Mouse (Mus musculus): ENCODE measurements around the gene Birc5. TPM values are rescaled to one million over a fixed set of nuclear protein-coding genes. Genes with fewer than 3 reads are reported as not detected.
A peak's percentile ranks its signal among the peaks of the same experiment; 100 is the strongest.

Gene Birc5
- polyA plus RNA-seq, 1 experiment = 69.8 TPM

DNA sequence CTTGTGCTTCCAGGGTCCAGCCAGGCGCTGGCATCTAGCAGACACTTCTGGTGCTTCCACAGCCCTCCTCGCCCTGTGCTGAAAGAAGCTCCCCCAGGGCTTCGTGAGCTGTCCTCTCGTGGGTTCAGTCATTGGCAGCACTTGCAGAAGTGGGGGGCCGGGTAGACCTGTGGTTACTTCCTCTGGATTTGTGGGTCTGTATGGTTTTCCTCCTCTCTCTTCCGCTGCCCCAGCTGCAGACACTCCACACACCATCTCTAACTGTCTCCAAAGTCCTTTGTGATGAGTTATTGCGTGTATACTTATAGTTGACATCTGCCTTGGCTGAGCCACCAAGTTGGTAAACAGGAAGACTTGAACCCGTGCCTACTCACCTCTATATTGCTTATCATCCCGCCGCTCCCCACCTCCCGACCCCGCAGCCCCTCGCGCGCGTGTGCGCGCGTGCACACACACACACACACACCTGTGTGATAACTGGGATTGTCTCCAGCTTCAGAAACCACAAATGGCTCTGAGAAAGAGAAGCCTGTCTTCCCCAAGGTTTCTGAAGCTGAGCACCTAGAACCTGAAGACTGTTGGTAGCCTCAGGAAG is 42.6 kb downstream of the Birc5 start:
- Histone ChIP-seq H3K4me1 (peaks cover 64% of the 10 kb centered on the region), H3K36me3 (replicated peaks; ENCODE audit: low read length) (no peaks in the 10 kb centered on the region), H3K9me3 (no peaks in the 10 kb centered on the region), H3K27me3 (replicated peaks) (peaks cover 62% of the 10 kb centered on the region), H3K4me3 (replicated peaks) (no peak overlapping the region)
- TF ChIP-seq FLI1 (IDR thresholded peaks at IDR 0.05; ENCODE audit: low read length) (no peak), GATA1 (IDR thresholded peaks at IDR 0.05; ENCODE audit: borderline replicate concordance, low read length) (no peak)

DNA sequence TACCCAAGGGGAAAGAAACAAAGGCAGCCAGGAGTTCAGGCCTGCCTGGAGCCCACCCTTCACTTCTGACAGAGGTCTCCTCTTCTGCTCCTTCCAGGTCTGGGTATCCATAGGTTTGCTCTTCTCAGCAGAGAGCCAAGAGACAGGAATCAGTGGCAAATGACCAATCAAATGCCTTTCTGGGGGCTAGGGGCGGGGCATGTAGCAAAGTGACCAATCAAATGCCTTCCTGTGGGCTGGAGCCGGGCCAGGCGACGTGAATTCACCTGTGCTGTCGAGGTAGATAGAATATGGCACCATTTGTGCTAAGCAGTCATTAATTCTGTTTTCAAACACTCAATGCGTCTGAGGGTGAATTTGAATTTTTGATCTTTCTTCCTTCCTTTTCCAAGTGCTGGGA is 43.1 kb downstream of the Birc5 start:
- Histone ChIP-seq H3K4me3 (replicated peaks) (no peak overlapping the region), H3K36me3 (replicated peaks; ENCODE audit: low read length) (no peaks in the 10 kb centered on the region), H3K27me3 (replicated peaks) (peaks cover 61% of the 10 kb centered on the region), H3K9me3 (no peaks in the 10 kb centered on the region), H3K4me1 (peaks cover 66% of the 10 kb centered on the region)
- TF ChIP-seq GATA1 (IDR thresholded peaks at IDR 0.05; ENCODE audit: borderline replicate concordance, low read length) (no peak), FLI1 (IDR thresholded peaks at IDR 0.05; ENCODE audit: low read length) (no peak)

DNA sequence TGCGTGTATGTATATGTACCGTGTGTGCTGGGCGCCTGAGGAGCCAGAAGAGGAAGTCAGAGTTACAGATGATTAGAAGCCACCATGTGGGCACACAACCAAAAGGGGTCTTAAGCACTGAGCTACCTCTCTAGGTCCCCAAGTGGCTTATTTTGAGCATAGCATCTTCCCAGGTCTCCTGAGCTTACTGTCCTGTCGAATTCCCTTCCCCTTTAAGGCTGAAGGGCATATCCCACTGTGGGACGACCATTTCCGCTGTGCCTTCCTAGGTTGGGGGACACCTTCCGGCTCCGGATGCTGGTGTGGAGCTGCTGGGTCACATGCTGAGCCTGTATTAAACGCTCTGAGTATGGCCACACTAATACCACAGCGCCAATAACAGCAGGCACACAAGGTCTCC is 45.6 kb downstream of the Birc5 start:
- Histone ChIP-seq H3K9me3 (no peaks in the 10 kb centered on the region), H3K27me3 (replicated peaks) (peaks cover 42% of the 10 kb centered on the region), H3K4me3 (replicated peaks) (peak overlapping the region; percentile 21), H3K36me3 (replicated peaks; ENCODE audit: low read length) (no peaks in the 10 kb centered on the region), H3K4me1 (peaks cover 63% of the 10 kb centered on the region)
- TF ChIP-seq FLI1 (IDR thresholded peaks at IDR 0.05; ENCODE audit: low read length) (no peak), GATA1 (IDR thresholded peaks at IDR 0.05; ENCODE audit: borderline replicate concordance, low read length) (no peak)

DNA sequence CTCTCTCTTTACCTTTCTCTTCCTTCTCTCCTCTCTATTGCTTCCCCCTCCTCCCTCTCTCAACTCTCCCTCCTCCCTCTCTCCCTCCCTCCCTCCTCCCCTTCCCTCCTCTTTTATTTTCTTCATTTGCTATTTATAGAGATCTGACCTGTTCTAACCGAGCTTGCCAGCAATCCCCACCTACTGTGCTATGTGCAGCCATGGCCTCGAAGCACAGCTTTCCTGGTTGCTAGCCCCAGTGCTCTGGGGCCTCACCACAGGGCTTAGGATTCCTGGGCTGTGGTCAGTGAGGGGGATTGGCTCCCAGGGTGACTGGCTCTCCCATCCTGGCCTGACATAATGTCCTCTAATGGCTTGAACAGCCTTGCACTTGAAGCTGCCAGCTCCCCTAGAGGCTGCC is 47.5 kb downstream of the Birc5 start:
- Histone ChIP-seq H3K9me3 (no peaks in the 10 kb centered on the region), H3K4me1 (peaks cover 52% of the 10 kb centered on the region), H3K4me3 (replicated peaks) (no peak overlapping the region), H3K27me3 (replicated peaks) (peaks cover 27% of the 10 kb centered on the region), H3K36me3 (replicated peaks; ENCODE audit: low read length) (no peaks in the 10 kb centered on the region)
- TF ChIP-seq GATA1 (IDR thresholded peaks at IDR 0.05; ENCODE audit: borderline replicate concordance, low read length) = no peak
- TF ChIP-seq FLI1 (IDR thresholded peaks at IDR 0.05; ENCODE audit: low read length) = no peak

DNA sequence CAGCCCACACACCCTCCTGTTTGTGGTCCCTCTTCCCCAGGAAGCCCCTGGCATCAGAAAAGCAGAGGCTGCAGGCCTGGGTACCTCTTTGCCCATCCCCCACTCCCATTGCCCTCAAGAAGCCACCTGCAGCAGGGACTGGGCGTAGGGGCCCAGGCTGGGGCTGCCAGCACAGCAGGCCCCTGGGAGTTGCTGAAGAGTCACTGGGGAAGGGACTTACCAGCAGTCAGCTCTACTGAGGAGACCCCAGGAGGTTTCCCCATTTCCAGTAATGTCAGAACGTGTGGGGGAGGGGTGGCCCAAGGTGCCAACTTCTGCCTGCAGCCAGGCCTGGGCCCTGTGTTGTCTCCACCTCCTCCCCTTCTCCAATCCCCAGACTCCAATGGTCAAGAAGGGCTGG is 53.2 kb downstream of the Birc5 start:
- peaks cover 29% of the 10 kb centered on the region for H3K27me3 ChIP-seq (replicated peaks)
- H3K4me1 ChIP-seq = peaks cover 28% of the 10 kb centered on the region
- no peaks in the 10 kb centered on the region for H3K9me3 ChIP-seq
- H3K36me3 ChIP-seq (replicated peaks; ENCODE audit: low read length) = no peaks in the 10 kb centered on the region
- TF ChIP-seq FLI1 (IDR thresholded peaks at IDR 0.05; ENCODE audit: low read length) = no peak
- no peak for TF ChIP-seq GATA1 (IDR thresholded peaks at IDR 0.05; ENCODE audit: borderline replicate concordance, low read length)
- H3K4me3 ChIP-seq (replicated peaks) = no peak overlapping the region

DNA sequence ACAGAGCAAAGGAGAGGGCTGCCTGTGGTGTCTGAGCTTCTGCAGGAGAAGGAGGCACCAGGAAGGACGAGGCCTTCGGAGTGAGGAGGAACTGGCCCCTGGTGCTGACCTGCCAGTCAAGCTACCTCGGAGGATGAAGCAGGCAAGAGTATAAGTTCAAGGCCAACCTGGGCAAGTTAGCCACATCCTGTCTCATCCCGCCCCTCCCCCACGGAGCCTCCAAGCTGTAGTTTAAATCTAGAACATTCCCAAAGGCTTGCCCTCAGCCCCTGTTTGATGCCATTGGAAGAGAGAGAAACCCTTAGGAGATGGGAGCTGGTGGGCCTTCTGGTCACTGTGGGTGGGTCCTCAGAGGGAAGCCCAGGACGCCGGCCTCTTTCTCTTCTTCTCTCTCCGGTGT is 55.4 kb downstream of the Birc5 start:
- no peak for TF ChIP-seq FLI1 (IDR thresholded peaks at IDR 0.05; ENCODE audit: low read length)
- TF ChIP-seq GATA1 (IDR thresholded peaks at IDR 0.05; ENCODE audit: borderline replicate concordance, low read length) = no peak

More for the DNA sequence above, 55.4 kb downstream of the Birc5 start:
- peaks cover 30% of the 10 kb centered on the region for H3K27me3 ChIP-seq (replicated peaks)
- H3K9me3 ChIP-seq = no peaks in the 10 kb centered on the region
- no peak overlapping the region for H3K4me3 ChIP-seq (replicated peaks)
- no peaks in the 10 kb centered on the region for H3K36me3 ChIP-seq (replicated peaks; ENCODE audit: low read length)
- H3K4me1 ChIP-seq = peaks cover 36% of the 10 kb centered on the region

Other genes with a start within 250 kb of the Birc5 start
- 5.7 and 9.3 TPM in 2 replicates for gene Tnrc6c, start 195.0 kb upstream of the Birc5 start, polyA plus RNA-seq (2012; ENCODE audit: insufficient read depth, low replicate concordance)
- 104 and 477 TPM in 2 replicates for gene Tmc8, start 67.2 kb upstream of the Birc5 start, polyA plus RNA-seq (2012; ENCODE audit: insufficient read depth, low replicate concordance)
- gene Tmc6, start 67.1 kb upstream of the Birc5 start, polyA plus RNA-seq (2012; ENCODE audit: insufficient read depth, low replicate concordance) = 78.2 and 118 TPM in 2 replicates
- gene 6030468B19Rik, start 51.6 kb upstream of the Birc5 start, polyA plus RNA-seq (2012; ENCODE audit: insufficient read depth, low replicate concordance) = 17.2 and 27.7 TPM in 2 replicates
- not detected in 2 replicates for gene Gm20708, start 39.6 kb upstream of the Birc5 start, polyA plus RNA-seq (2012; ENCODE audit: insufficient read depth, low replicate concordance)
- 89.2 and 120 TPM in 2 replicates for gene Syngr2, start 39.6 kb upstream of the Birc5 start, polyA plus RNA-seq (2012; ENCODE audit: insufficient read depth, low replicate concordance)
- gene Afmid, start 23.3 kb upstream of the Birc5 start, polyA plus RNA-seq (2012; ENCODE audit: insufficient read depth, low replicate concordance) = 1.8 and 2.6 TPM in 2 replicates
- 12.9 and 17.2 TPM in 2 replicates for gene Tk1, start 23.2 kb upstream of the Birc5 start, polyA plus RNA-seq (2012; ENCODE audit: insufficient read depth, low replicate concordance)
- gene Tmem235, start 11.5 kb downstream of the Birc5 start, polyA plus RNA-seq (2012; ENCODE audit: insufficient read depth, low replicate concordance) = 0.07 TPM in 1 of 2 replicates, not detected in the other
- 6.0 and 6.4 TPM in 2 replicates for gene Tha1, start 24.2 kb downstream of the Birc5 start, polyA plus RNA-seq (2012; ENCODE audit: insufficient read depth, low replicate concordance)
- 54.8 and 75.2 TPM in 2 replicates for gene Socs3, start 120.8 kb downstream of the Birc5 start, polyA plus RNA-seq (2012; ENCODE audit: insufficient read depth, low replicate concordance)
- gene Pgs1, start 137.0 kb downstream of the Birc5 start, polyA plus RNA-seq (2012; ENCODE audit: insufficient read depth, low replicate concordance) = 16.0 and 43.0 TPM in 2 replicates

Data from megakaryocyte, embryonic 14.5 days (primary cell).